Mouse (Mus musculus): Measurements from ENCODE around the gene Asb17. TPM values are rescaled to one million over a fixed set of nuclear protein-coding genes. Genes with fewer than 3 reads are reported as not detected.
"Not testable (repeated sequence)": the region's sequence is repeated elsewhere in the genome, so short reads cannot be mapped to it uniquely, and the experiment has no call there.

Gene Asb17
- polyA plus RNA-seq, 1 experiment from 2014 or later = 0.10 TPM

DNA sequence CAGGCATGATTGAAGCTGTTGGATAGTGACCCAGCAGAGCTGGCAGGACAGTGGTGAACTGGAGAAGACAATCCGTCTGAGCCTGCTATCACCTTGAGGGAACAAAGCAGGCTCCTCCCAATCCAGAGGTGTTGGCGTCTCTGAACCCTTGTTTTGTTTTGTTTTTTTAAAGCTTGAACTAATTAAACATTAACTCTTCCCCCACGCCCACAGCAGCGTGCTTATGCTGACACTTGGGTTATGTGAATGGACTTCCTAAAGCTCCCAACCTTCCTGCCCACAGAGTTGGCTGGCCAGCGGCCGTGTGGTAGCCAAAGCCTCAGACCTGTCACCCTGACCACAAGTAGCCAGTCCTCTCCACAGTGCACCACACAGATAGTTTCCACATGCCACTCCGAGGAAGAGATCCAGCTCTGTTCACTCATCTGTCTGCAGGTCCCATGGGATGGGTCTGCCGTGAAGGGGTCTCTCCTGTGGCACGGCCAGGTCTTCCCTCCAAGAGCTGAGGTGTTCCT lies 26.6 kb upstream of the Asb17 start:
- Histone ChIP-seq H3K36me3 (no peaks in the 10 kb centered on the region), H3K4me2 (replicated peaks) (no peak overlapping the region), H3K27me3 (no peaks in the 10 kb centered on the region), H3K4me1 (no peaks in the 10 kb centered on the region), H3K4me3 (no peak overlapping the region), H3K9me3 (no peaks in the 10 kb centered on the region), H3K9ac (replicated peaks) (no peak overlapping the region), H3K27ac (replicated peaks) (no peak overlapping the region)
- 86% methylated on average over 9 of the region's 9 CpGs for WGBS
- no peak for ATAC-seq (replicated peaks)

DNA sequence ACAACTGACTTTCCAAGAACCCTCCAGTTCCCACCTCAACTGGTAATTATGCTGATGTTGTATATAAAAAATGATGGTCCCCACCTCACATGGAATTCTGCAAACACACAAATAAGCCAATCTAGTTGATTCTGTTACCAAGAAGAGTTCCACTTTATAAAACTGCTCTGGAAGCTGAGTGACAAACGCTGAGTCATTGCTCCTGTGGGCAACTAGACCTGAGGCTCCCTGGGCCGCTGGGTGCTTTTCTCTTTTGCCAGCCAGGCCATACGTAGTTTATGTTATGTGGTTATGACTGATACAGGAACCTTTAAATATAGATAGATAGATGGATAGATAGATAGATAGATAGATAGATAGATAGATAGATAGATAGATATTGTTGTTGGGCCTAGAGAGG lies 25.3 kb upstream of the Asb17 start:
- Histone ChIP-seq H3K27ac (replicated peaks) (no peak overlapping the region), H3K4me1 (peaks cover under 1% of the 10 kb centered on the region; the same call in 1 of the 2 replicates), H3K27me3 (no peaks in the 10 kb centered on the region), H3K4me2 (replicated peaks) (no peak overlapping the region), H3K36me3 (no peaks in the 10 kb centered on the region), H3K9ac (replicated peaks) (no peak overlapping the region), H3K4me3 (no peak overlapping the region), H3K9me3 (no peaks in the 10 kb centered on the region)
- 96% methylated on average over 3 of the region's 3 CpGs for WGBS
- no peak for ATAC-seq (replicated peaks)

DNA sequence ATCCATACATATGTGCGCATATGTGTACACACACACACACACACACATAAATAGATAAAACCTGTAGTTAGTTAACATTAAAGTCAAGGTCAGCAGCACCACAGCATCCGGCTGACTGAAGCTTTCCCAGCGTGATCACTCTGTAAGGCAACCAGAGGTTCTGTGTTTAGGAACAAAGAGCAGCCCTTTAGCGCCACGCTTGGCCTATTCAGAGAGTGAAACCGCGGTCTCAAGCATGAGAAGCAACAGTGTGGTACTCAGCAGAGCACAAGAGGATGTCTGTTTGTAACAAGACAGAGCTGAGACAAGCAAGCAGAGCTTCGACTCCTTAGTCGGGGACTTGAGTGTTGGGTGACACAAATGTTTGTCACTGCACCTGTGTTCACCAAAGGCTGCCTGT lies 24.6 kb upstream of the Asb17 start:
- no peaks in the 10 kb centered on the region for H3K27me3 ChIP-seq
- no peaks in the 10 kb centered on the region for H3K9me3 ChIP-seq
- H3K4me3 ChIP-seq = no peak overlapping the region
- 62% methylated on average over 9 of the region's 9 CpGs for WGBS
- H3K36me3 ChIP-seq = no peaks in the 10 kb centered on the region
- H3K4me2 ChIP-seq (replicated peaks) = no peak overlapping the region
- no peak for ATAC-seq (replicated peaks)
- no peak overlapping the region for H3K9ac ChIP-seq (replicated peaks)
- no peak overlapping the region for H3K27ac ChIP-seq (replicated peaks)
- H3K4me1 ChIP-seq = peaks cover 7% of the 10 kb centered on the region; the same call in 1 of the 2 replicates

DNA sequence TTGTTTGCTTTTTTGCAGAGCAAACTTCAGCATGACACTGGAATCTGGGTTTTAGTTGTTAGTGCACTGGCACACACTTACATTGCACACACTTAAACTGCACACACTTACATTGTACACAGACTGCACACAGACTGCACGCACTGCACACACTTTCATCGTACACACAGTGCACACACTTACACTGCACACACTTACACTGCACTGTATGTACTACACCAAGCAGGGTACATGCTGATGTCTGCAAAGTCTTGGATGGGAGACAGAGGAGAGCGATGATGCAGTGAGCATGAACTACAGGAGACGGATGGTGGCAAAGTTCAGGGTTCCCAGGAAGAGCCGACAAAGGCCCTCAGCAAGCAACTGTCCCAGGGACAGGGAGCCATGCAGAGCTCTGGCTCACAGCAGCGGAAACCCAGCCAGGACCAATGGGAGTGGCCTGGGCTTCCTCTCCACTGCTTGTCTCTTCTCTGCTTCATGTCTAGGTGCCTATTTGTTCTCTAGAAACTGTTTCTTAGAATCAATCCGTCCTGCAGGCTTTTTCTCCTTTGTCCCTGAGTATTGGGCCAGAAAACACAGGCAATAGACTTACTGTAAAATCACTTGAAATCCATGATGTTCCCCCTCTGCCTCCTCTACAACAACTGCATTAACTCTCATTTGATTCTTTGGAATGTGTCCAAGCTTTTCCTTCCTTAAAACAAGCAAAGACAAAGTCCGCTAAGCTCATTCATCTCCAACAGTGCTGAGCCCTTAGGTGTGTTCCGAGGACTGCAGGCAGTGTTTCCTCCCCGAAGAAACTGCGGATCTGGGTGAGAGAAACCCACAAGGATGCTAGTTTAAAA lies 20.1 kb upstream of the Asb17 start:
- Histone ChIP-seq H3K4me2 (replicated peaks) (no peak overlapping the region), H3K4me1 (peaks cover 7% of the 10 kb centered on the region; the same call in 1 of the 2 replicates), H3K4me3 (no peak overlapping the region), H3K36me3 (no peaks in the 10 kb centered on the region), H3K9ac (replicated peaks) (no peak overlapping the region), H3K27me3 (no peaks in the 10 kb centered on the region), H3K9me3 (no peaks in the 10 kb centered on the region), H3K27ac (replicated peaks) (no peak overlapping the region)
- ATAC-seq (replicated peaks) = 0 out of 2 replicates have a peak, but pooled peaks have one; percentile 46
- 52% methylated on average over 11 of the region's 11 CpGs for WGBS

DNA sequence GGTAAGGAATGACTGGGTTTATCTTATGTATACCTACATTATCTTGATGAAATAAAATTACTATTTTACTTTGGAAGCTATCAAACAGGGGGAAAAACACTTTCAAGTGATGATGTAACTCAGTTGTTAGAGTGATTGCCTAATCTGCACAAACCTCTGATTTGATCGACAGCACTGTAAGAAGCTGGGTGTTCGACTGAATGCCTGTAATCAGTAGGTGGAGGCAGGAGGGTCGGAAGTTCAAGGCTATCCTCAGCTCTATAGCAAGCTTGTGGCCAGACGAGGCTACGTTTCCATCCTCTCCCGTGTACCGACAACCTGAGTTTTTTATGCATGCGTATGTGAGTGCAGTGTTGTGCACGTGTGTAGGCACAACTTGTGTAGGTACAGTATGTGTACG lies 18.8 kb upstream of the Asb17 start:
- Histone ChIP-seq H3K27ac (replicated peaks) (no peak overlapping the region), H3K27me3 (no peaks in the 10 kb centered on the region), H3K9ac (replicated peaks) (no peak overlapping the region), H3K4me3 (no peak overlapping the region), H3K9me3 (no peaks in the 10 kb centered on the region), H3K4me2 (replicated peaks) (no peak overlapping the region), H3K36me3 (no peaks in the 10 kb centered on the region), H3K4me1 (peaks cover 7% of the 10 kb centered on the region; the same call in 1 of the 2 replicates)
- no peak for ATAC-seq (replicated peaks)
- WGBS = 92% methylated on average over 10 of the region's 10 CpGs

DNA sequence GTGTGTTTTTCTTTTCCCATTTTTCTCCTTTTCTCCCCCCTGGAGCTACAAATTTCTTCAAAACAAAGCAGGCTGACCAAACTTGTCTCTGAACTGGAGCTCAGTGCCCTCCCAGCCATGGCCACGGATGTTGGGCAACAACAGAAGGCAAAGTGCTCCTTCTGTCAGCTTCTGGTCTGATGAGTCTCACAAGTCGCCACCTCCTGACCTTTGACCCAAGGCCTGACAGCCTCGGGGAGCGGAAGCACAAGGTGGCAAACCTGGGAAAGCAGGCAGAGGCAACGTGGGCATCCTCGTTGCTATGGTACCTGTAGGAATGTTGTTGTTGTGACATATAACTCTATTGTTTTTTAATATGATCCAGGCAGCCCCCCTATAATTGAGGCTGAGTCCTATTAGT lies 17.4 kb upstream of the Asb17 start:
- no peak for ATAC-seq (replicated peaks)

DNA sequence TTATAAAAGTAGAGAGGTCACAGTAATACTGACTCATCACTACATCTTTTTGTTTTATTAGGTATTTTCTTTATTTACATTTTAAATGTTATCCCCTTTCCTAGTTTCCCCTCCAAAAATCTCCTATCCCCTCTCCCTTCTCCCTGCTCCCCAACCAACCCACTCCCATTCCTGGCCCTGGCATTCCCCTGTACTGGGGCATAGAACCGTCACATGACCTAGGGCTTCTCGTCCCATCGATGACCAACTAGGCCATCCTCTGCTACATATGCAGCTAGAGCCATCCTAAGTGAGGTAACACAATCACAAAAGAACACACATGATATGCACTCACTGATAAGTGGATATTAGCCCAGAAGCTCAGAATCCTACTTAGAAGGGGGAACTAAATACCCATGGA lies 14.2 kb upstream of the Asb17 start:
- not testable (repeated sequence) for H3K4me1 ChIP-seq; H3K4me2 ChIP-seq (replicated peaks); H3K4me3 ChIP-seq; H3K9me3 ChIP-seq; H3K9ac ChIP-seq (replicated peaks); H3K36me3 ChIP-seq; H3K27ac ChIP-seq (replicated peaks); H3K27me3 ChIP-seq; ATAC-seq (replicated peaks)
- WGBS = 97% methylated on average over 3 of the region's 3 CpGs

More for the DNA sequence above, 17.4 kb upstream of the Asb17 start:
- no peaks in the 10 kb centered on the region for H3K27me3 ChIP-seq
- H3K9me3 ChIP-seq = no peaks in the 10 kb centered on the region
- H3K27ac ChIP-seq (replicated peaks) = no peak overlapping the region
- no peaks in the 10 kb centered on the region for H3K36me3 ChIP-seq
- H3K9ac ChIP-seq (replicated peaks) = no peak overlapping the region
- no peak overlapping the region for H3K4me2 ChIP-seq (replicated peaks)
- 47% methylated on average over 6 of the region's 6 CpGs for WGBS
- peaks cover 7% of the 10 kb centered on the region; the same call in 1 of the 2 replicates for H3K4me1 ChIP-seq
- no peak overlapping the region for H3K4me3 ChIP-seq

DNA sequence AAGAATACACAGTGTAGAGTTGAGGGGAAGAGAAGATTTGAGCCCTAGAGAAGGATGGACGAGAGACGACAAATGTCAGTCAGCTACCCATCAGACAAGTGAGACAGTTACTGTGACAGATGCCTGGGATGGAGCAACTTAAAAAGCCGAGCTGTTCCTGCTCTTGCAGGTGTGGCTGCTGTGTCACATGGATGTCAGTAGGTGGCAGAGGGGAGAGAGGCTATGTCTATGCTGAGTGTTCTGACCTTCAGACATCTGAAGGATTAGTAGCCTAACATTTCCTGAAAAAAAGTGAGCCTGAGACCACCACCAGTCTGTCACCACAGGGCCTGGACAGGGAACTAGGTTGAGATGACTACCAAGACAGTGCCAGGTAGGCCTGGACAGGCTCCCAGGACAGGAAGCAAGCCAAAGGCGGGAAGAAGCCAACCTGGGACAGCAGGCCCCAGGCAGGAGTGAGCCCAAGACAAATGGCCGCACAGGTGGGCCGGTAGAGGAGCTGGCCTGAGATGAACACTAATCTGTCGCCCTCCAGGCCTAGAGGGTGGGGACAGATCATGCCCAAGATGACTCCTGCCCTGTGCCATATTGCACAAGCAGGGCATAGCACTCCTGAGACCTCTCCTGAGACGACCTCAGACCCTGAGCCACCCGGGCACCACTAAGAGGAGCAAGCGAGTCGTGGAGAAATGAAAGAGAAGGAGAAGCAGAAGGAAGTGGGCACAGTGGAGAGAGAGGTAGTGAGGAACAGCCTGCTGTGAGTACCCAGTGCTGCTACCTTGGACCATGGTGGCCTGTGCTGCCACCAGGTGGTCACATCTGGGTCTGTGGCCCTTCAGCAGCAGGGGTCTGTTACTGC lies 12.8 kb upstream of the Asb17 start:
- no peak overlapping the region for H3K4me2 ChIP-seq (replicated peaks)
- no peaks in the 10 kb centered on the region for H3K36me3 ChIP-seq
- WGBS = 79% methylated on average over 11 of the region's 11 CpGs
- H3K27me3 ChIP-seq = no peaks in the 10 kb centered on the region
- no peaks in the 10 kb centered on the region for H3K9me3 ChIP-seq
- H3K4me1 ChIP-seq = no peaks in the 10 kb centered on the region
- H3K9ac ChIP-seq (replicated peaks) = no peak overlapping the region
- H3K27ac ChIP-seq (replicated peaks) = no peak overlapping the region
- H3K4me3 ChIP-seq = no peak overlapping the region
- ATAC-seq (replicated peaks) = no peak

DNA sequence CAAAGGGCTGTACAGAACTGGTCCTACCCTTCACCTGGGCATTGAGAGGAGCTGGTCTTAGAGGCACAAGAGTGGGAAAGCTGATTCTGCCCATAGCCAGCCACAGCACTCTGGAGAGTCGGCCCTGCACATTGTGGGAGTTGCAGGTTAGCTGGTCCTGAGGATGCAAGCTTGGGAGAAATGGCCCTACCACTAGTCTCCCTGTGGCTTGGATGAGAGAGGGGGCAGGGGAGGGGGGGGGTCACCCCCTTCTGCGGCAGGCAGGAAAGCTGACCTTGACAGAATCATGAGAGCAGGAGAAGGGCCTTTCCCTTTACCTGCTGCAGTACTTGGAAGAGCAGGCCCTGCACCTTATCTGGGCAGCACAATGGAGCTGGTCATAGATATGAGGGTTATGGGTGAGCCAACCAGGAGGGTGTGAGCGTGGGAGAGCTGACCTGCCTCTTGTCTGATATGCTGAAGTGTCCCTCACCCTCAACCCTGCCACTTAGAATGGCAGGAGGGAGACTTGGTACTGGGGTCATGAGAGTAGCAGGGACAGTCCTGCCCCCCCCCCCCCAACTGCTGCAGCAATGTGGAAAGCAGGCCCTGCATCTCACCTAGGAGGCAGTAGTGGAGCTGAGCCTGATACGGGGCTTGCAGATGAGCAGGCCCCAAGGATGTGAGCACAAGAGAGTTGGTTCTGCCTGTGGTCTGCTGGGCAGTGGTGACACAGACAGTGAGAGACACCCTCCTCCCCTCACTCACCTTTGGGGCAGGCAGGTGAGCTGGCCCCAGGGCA lies 11.9 kb upstream of the Asb17 start:
- Histone ChIP-seq H3K36me3 (no peaks in the 10 kb centered on the region), H3K4me1 (no peaks in the 10 kb centered on the region), H3K4me2 (replicated peaks) (no peak overlapping the region), H3K9ac (replicated peaks) (no peak overlapping the region), H3K9me3 (no peaks in the 10 kb centered on the region), H3K27me3 (no peaks in the 10 kb centered on the region), H3K27ac (replicated peaks) (no peak overlapping the region), H3K4me3 (no peak overlapping the region)
- 80% methylated on average over 4 of the region's 4 CpGs for WGBS
- no peak for ATAC-seq (replicated peaks)

DNA sequence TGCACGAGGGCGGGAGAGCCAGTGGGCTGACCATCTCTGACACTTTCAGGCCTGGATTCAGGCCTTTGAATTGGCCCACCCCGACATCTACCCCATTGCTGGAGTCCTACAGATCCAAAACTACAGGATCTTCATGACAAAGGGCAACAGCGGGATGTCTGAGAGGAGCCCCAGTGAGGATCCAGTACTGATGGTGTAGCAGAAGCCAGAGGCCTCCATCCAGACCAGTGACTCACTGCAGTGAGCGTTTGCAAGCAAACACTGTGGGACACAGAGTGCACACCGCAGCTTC lies 11.4 kb upstream of the Asb17 start:
- no peak overlapping the region for H3K4me2 ChIP-seq (replicated peaks)
- H3K9ac ChIP-seq (replicated peaks) = no peak overlapping the region
- H3K4me3 ChIP-seq = no peak overlapping the region
- H3K27me3 ChIP-seq = no peaks in the 10 kb centered on the region
- no peaks in the 10 kb centered on the region for H3K4me1 ChIP-seq
- no peak overlapping the region for H3K27ac ChIP-seq (replicated peaks)
- no peaks in the 10 kb centered on the region for H3K36me3 ChIP-seq
- no peaks in the 10 kb centered on the region for H3K9me3 ChIP-seq
- no peak for ATAC-seq (replicated peaks)
- WGBS = 39% methylated on average over 6 of the region's 6 CpGs

DNA sequence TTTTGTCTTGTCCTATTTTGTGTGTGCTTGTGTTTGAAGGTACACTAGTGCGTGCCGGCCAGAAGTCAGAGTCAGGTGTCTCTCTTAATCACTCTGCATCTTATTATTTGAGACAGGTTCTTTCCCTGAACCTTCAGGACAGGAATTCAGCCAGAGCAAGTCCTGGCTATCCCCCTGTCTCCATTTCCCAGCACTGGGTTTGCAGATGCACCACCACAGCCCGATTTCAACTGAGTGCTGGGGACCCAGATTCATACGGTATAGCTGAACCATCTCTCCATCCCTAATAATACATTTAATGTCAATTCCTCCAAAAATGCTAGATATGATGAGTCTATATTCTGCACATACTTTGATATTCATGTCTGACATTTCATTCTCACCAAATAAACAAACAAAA lies 9.9 kb upstream of the Asb17 start:
- Histone ChIP-seq H3K4me3 (no peak overlapping the region), H3K9me3 (no peaks in the 10 kb centered on the region), H3K4me1 (no peaks in the 10 kb centered on the region), H3K36me3 (no peaks in the 10 kb centered on the region), H3K27ac (replicated peaks) (no peak overlapping the region), H3K27me3 (no peaks in the 10 kb centered on the region), H3K9ac (replicated peaks) (no peak overlapping the region), H3K4me2 (replicated peaks) (no peak overlapping the region)
- no peak for ATAC-seq (replicated peaks)
- 85% methylated on average over 4 of the region's 4 CpGs for WGBS

All from forebrain, embryonic 15.5 days (tissue).